Mouse (Mus musculus): ENCODE measurements around the gene Gm10645. TPM values are rescaled to one million over a fixed set of nuclear protein-coding genes. Genes with fewer than 3 reads are reported as not detected.

The Gm10645 gene
- polyA plus RNA-seq (2015; fragmentation: Nextera tagmentation; extraction: Ambion mirVana): 1.0 and 1.4 TPM in 2 replicates

GRCm38 (mm10) chr8:83165931-83166867, at the start of gene Gm10645:
TSS of gene Gm10645 (minus strand) at chr8:83166170.
- 3% methylated on average over 49 of the region's 54 CpGs for WGBS
- Histone ChIP-seq H3K27me3 (replicated peaks; ENCODE audit: insufficient read depth, low read length) (no peaks in the 10 kb centered on the region), H3K36me3 (ENCODE audit: insufficient read depth, low read length) (no peaks in the 10 kb centered on the region), H3K9ac (replicated peaks; ENCODE audit: low read depth) (peak within 1 kb of the TSS; percentile 82), H3K4me1 (ENCODE audit: insufficient read depth, low read depth, low read length) (no peaks in the 10 kb centered on the region), H3K27ac (ENCODE audit: low read length) (peak within 1 kb of the TSS; percentile 80), H3K4me3 (ENCODE audit: low read depth, low read length) (peak within 1 kb of the TSS; percentile 61), H3K9me3 (ENCODE audit: low read length) (no peaks in the 10 kb centered on the region), H3K4me2 (replicated peaks; ENCODE audit: low read depth, low read length) (peak within 1 kb of the TSS; percentile 95)
- peak; percentile 49 for ATAC-seq
- no peak for TF ChIP-seq EP300 (IDR thresholded peaks at IDR 0.05)
- no peak for TF ChIP-seq CTCF (IDR thresholded peaks at IDR 0.05)
- peak; percentile 39 for DNase-seq (ENCODE audit: low spot score)

DNA sequence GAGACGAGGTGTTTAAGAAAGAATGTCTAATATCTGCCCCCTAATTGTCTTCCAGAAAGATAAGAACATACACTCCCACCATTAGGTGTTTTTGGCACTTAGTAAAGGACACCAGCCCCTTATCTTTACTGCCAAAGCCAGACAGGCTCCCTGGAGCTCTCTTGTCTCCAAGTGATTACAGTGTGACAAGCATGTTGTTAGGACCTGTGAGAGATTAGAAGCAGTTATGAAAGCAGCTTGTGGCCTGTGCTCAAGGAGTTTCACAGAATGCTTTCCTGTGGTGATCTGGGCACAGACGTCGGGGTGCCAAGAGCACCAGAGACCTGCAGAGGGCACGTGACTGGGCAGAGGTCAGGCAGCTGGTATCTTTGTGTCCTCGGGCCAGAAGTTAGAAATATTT, 49.1 kb upstream of the Gm10645 start:
- TF ChIP-seq CTCF (IDR thresholded peaks at IDR 0.05) (no peak), EP300 (IDR thresholded peaks at IDR 0.05) (no peak)
- peak; percentile 9 for DNase-seq (ENCODE audit: low spot score)
- Histone ChIP-seq H3K9ac (replicated peaks; ENCODE audit: low read depth) (no peak overlapping the region), H3K9me3 (ENCODE audit: low read length) (no peaks in the 10 kb centered on the region), H3K4me2 (replicated peaks; ENCODE audit: low read depth, low read length) (no peak overlapping the region), H3K36me3 (ENCODE audit: insufficient read depth, low read length) (no peaks in the 10 kb centered on the region), H3K27ac (ENCODE audit: low read length) (no peak overlapping the region), H3K4me3 (ENCODE audit: low read depth, low read length) (no peak overlapping the region), H3K27me3 (replicated peaks; ENCODE audit: insufficient read depth, low read length) (no peaks in the 10 kb centered on the region), H3K4me1 (ENCODE audit: insufficient read depth, low read depth, low read length) (no peaks in the 10 kb centered on the region)
- 27% methylated on average over 5 of the region's 5 CpGs for WGBS
- ATAC-seq: peak; percentile 75

DNA sequence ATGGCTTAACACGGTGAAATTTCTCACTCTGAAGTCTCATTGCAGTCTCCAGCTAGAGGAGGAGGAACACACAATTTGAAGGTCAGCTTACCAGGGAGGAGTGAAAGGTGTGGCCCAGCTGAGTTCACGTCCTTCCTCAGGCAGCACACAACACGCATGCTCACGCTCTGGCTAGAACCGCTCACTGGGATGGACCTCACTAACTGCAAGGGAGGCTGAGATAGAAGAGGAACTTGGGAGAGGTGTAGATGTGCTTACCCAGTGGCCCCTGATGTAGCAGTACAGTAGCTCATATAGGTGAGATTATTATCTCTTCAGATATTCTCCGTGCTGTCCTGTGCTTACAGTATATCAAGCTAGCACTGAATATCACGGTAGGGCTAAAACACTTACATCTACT, 44.7 kb upstream of the Gm10645 start:
- H3K4me2 ChIP-seq (replicated peaks; ENCODE audit: low read depth, low read length): no peak overlapping the region
- no peak overlapping the region for H3K27ac ChIP-seq (ENCODE audit: low read length)
- ATAC-seq (no peak), DNase-seq (ENCODE audit: low spot score) (no peak)
- WGBS: 84% methylated on average over 7 of the region's 7 CpGs
- no peaks in the 10 kb centered on the region for H3K36me3 ChIP-seq (ENCODE audit: insufficient read depth, low read length)
- no peaks in the 10 kb centered on the region for H3K27me3 ChIP-seq (replicated peaks; ENCODE audit: insufficient read depth, low read length)
- H3K4me3 ChIP-seq (ENCODE audit: low read depth, low read length): no peak overlapping the region
- H3K9ac ChIP-seq (replicated peaks; ENCODE audit: low read depth): no peak overlapping the region
- H3K9me3 ChIP-seq (ENCODE audit: low read length): no peaks in the 10 kb centered on the region
- no peaks in the 10 kb centered on the region for H3K4me1 ChIP-seq (ENCODE audit: insufficient read depth, low read depth, low read length)
- TF ChIP-seq EP300 (IDR thresholded peaks at IDR 0.05) (no peak), CTCF (IDR thresholded peaks at IDR 0.05) (no peak)

DNA sequence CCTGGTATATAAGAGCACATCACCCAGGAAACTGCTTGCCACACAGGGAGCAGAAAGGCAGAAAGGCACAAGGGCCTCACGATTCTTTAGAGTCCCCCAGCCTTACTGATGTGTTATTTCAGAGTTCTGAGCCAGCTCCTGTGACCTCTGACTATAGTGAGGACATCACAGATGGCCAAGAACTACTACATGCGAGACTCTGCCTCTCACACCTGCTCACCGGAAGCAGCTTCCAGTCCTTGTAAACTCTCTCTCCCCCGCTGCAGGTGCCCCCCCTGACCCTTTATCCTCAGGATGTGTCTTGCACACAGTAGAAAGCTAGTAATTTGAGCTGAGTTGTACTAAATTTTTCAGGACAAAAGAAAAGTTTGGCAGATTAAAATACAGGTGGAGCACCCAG, 43.6 kb upstream of the Gm10645 start:
- Histone ChIP-seq H3K9me3 (ENCODE audit: low read length) (no peaks in the 10 kb centered on the region), H3K27ac (ENCODE audit: low read length) (no peak overlapping the region), H3K4me1 (ENCODE audit: insufficient read depth, low read depth, low read length) (no peaks in the 10 kb centered on the region), H3K4me3 (ENCODE audit: low read depth, low read length) (no peak overlapping the region), H3K4me2 (replicated peaks; ENCODE audit: low read depth, low read length) (no peak overlapping the region), H3K36me3 (ENCODE audit: insufficient read depth, low read length) (no peaks in the 10 kb centered on the region), H3K9ac (replicated peaks; ENCODE audit: low read depth) (no peak overlapping the region), H3K27me3 (replicated peaks; ENCODE audit: insufficient read depth, low read length) (no peaks in the 10 kb centered on the region)
- DNase-seq (ENCODE audit: low spot score) (no peak), ATAC-seq (no peak)
- TF ChIP-seq EP300 (IDR thresholded peaks at IDR 0.05) (no peak), CTCF (IDR thresholded peaks at IDR 0.05) (no peak)
- WGBS: 46% methylated on average over 4 of the region's 4 CpGs

- Histone ChIP-seq H3K4me3 (ENCODE audit: low read depth, low read length) (no peak overlapping the region), H3K27me3 (replicated peaks; ENCODE audit: insufficient read depth, low read length) (no peaks in the 10 kb centered on the region), H3K4me2 (replicated peaks; ENCODE audit: low read depth, low read length) (no peak overlapping the region), H3K4me1 (ENCODE audit: insufficient read depth, low read depth, low read length) (peaks cover under 1% of the 10 kb centered on the region; the same call in 1 of the 2 replicates), H3K9ac (replicated peaks; ENCODE audit: low read depth) (no peak overlapping the region), H3K36me3 (ENCODE audit: insufficient read depth, low read length) (no peaks in the 10 kb centered on the region), H3K27ac (ENCODE audit: low read length) (no peak overlapping the region), H3K9me3 (ENCODE audit: low read length) (no peaks in the 10 kb centered on the region)
- no peak for TF ChIP-seq EP300 (IDR thresholded peaks at IDR 0.05)
- no peak for TF ChIP-seq CTCF (IDR thresholded peaks at IDR 0.05)
- 46% methylated on average over 7 of the region's 7 CpGs for WGBS
- ATAC-seq (no peak), DNase-seq (ENCODE audit: low spot score) (no peak)
Measured at GRCm38 (mm10) chr8:83205907-83206306, 39.9 kb upstream of the Gm10645 start.

- Histone ChIP-seq H3K9ac (replicated peaks; ENCODE audit: low read depth) (no peak overlapping the region), H3K27me3 (replicated peaks; ENCODE audit: insufficient read depth, low read length) (no peaks in the 10 kb centered on the region), H3K9me3 (ENCODE audit: low read length) (no peaks in the 10 kb centered on the region), H3K27ac (ENCODE audit: low read length) (no peak overlapping the region), H3K36me3 (ENCODE audit: insufficient read depth, low read length) (no peaks in the 10 kb centered on the region), H3K4me1 (ENCODE audit: insufficient read depth, low read depth, low read length) (peaks cover 3% of the 10 kb centered on the region; the same call in 1 of the 2 replicates), H3K4me2 (replicated peaks; ENCODE audit: low read depth, low read length) (no peak overlapping the region), H3K4me3 (ENCODE audit: low read depth, low read length) (no peak overlapping the region)
- ATAC-seq (no peak), DNase-seq (ENCODE audit: low spot score) (no peak)
- WGBS: 78% methylated on average over 11 of the region's 11 CpGs
- no peak for TF ChIP-seq CTCF (IDR thresholded peaks at IDR 0.05)
- no peak for TF ChIP-seq EP300 (IDR thresholded peaks at IDR 0.05)
Measured at GRCm38 (mm10) chr8:83202946-83203345, 37.0 kb upstream of the Gm10645 start.

All from lung, postnatal 0 days (tissue).